Mouse (Mus musculus): ENCODE data around the gene Runx1.

GRCm38 (mm10) chr16:92605606-92606490, 220.1 kb downstream of the Runx1 start:
- TF ChIP-seq USF1 (IDR thresholded peaks at IDR 0.05; ENCODE audit: low read depth, low read length), result no peak
- TF ChIP-seq USF2 (conservative IDR thresholded peaks at IDR 0.05; ENCODE audit: low read depth, low read length), result no peak
- no peak for TF ChIP-seq MYC (IDR thresholded peaks at IDR 0.05; ENCODE audit: low read depth, low read length)
- TF ChIP-seq GABPA (IDR thresholded peaks at IDR 0.05; ENCODE audit: insufficient replicate concordance, low read depth, low read length), result no peak
